Mouse (Mus musculus) liver, embryonic 14.5 days (tissue): Measurements from ENCODE around the gene Tapbpl.

Experiments used
- CTCF ChIP-seq: IDR thresholded peaks from 2 replicates; pipeline ENCODE4 v1.5.1; 2016; ENCODE audit warnings: antibody characterized with exemption, low read depth, control low read depth
- EP300 ChIP-seq: IDR thresholded peaks from 2 replicates; pipeline ENCODE4 v1.6.1; 2016; ENCODE audit warnings: antibody characterized with exemption, low read depth

GRCm38 (mm10) chr6:125268799-125269198, 37.1 kb upstream of the Tapbpl start:
- TF ChIP-seq CTCF (no peak), EP300 (no peak)
